Mouse (Mus musculus): ENCODE data around the gene Shld1. TPM values are rescaled to one million over a fixed set of nuclear protein-coding genes. Genes with fewer than 3 reads are reported as not detected.

Shld1 gene
- polyA plus RNA-seq, 1 experiment from 2014 or later, result 14.2 TPM

- Histone ChIP-seq H3K4me2 (replicated peaks) (no peak overlapping the region), H3K27ac (no peak overlapping the region), H3K9me3 (no peaks in the 10 kb centered on the region), H3K4me3 (replicated peaks) (no peak overlapping the region), H3K9ac (no peak overlapping the region), H3K27me3 (replicated peaks) (no peaks in the 10 kb centered on the region), H3K4me1 (replicated peaks) (0 out of 2 replicates have a peak, but pooled peaks cover 3% of the 10 kb centered on the region), H3K36me3 (no peaks in the 10 kb centered on the region)
- WGBS, result 71% methylated on average over 9 of the region's 9 CpGs
- peak; percentile 83 for ATAC-seq
Observed at GRCm38 (mm10) chr2:132695358-132696093, 8.8 kb downstream of the Shld1 start.

- Histone ChIP-seq H3K9me3 (no peaks in the 10 kb centered on the region), H3K4me1 (replicated peaks) (0 out of 2 replicates have a peak, but pooled peaks cover 3% of the 10 kb centered on the region), H3K9ac (no peak overlapping the region), H3K36me3 (no peaks in the 10 kb centered on the region), H3K4me3 (replicated peaks) (no peak overlapping the region), H3K27me3 (replicated peaks) (no peaks in the 10 kb centered on the region), H3K4me2 (replicated peaks) (no peak overlapping the region), H3K27ac (no peak overlapping the region)
- WGBS, result 82% methylated on average over 5 of the region's 5 CpGs
- no peak for ATAC-seq
Observed at GRCm38 (mm10) chr2:132696519-132696918, 9.8 kb downstream of the Shld1 start.

- Histone ChIP-seq H3K4me3 (replicated peaks) (no peak overlapping the region), H3K27ac (no peak overlapping the region), H3K4me1 (replicated peaks) (0 out of 2 replicates have a peak, but pooled peaks cover 3% of the 10 kb centered on the region), H3K9ac (no peak overlapping the region), H3K9me3 (no peaks in the 10 kb centered on the region), H3K4me2 (replicated peaks) (no peak overlapping the region), H3K36me3 (no peaks in the 10 kb centered on the region), H3K27me3 (replicated peaks) (no peaks in the 10 kb centered on the region)
- ATAC-seq, result 0 out of 2 replicates have a peak, but pooled peaks have one; percentile 26
- WGBS, result 72% methylated on average over 5 of the region's 5 CpGs
Observed at GRCm38 (mm10) chr2:132697256-132697655, 10.5 kb downstream of the Shld1 start.

GRCm38 (mm10) chr2:132697695-132698094 is 11.0 kb downstream of the Shld1 start:
- no peaks in the 10 kb centered on the region for H3K27me3 ChIP-seq (replicated peaks)
- H3K4me1 ChIP-seq (replicated peaks), result 0 out of 2 replicates have a peak, but pooled peaks cover 3% of the 10 kb centered on the region
- no peak for ATAC-seq
- H3K9me3 ChIP-seq, result no peaks in the 10 kb centered on the region
- no peak overlapping the region for H3K4me3 ChIP-seq (replicated peaks)
- 45% methylated on average over 7 of the region's 7 CpGs for WGBS
- no peak overlapping the region for H3K27ac ChIP-seq
- no peak overlapping the region for H3K9ac ChIP-seq
- H3K4me2 ChIP-seq (replicated peaks), result no peak overlapping the region
- H3K36me3 ChIP-seq, result no peaks in the 10 kb centered on the region

- 45% methylated on average over 6 of the region's 6 CpGs for WGBS
- ATAC-seq, result peak; percentile 79
Observed at GRCm38 (mm10) chr2:132698420-132698819, 11.7 kb downstream of the Shld1 start.

GRCm38 (mm10) chr2:132700921-132701320 is 14.2 kb downstream of the Shld1 start:
- Histone ChIP-seq H3K27ac (no peak overlapping the region), H3K36me3 (no peaks in the 10 kb centered on the region), H3K9ac (no peak overlapping the region), H3K9me3 (no peaks in the 10 kb centered on the region), H3K4me1 (replicated peaks) (0 out of 2 replicates have a peak, but pooled peaks cover 3% of the 10 kb centered on the region), H3K27me3 (replicated peaks) (no peaks in the 10 kb centered on the region), H3K4me2 (replicated peaks) (no peak overlapping the region), H3K4me3 (replicated peaks) (no peak overlapping the region)
- 95% methylated on average over 4 of the region's 4 CpGs for WGBS
- no peak for ATAC-seq

More at GRCm38 (mm10) chr2:132698420-132698819, 11.7 kb downstream of the Shld1 start:
- Histone ChIP-seq H3K9ac (no peak overlapping the region), H3K36me3 (no peaks in the 10 kb centered on the region), H3K27me3 (replicated peaks) (no peaks in the 10 kb centered on the region), H3K27ac (no peak overlapping the region), H3K4me1 (replicated peaks) (0 out of 2 replicates have a peak, but pooled peaks cover 3% of the 10 kb centered on the region), H3K4me2 (replicated peaks) (no peak overlapping the region), H3K9me3 (no peaks in the 10 kb centered on the region), H3K4me3 (replicated peaks) (no peak overlapping the region)

- peak; percentile 41; the same call in 1 of the 2 replicates for ATAC-seq
- Histone ChIP-seq H3K9me3 (no peaks in the 10 kb centered on the region), H3K4me2 (replicated peaks) (no peak overlapping the region), H3K4me1 (replicated peaks) (0 out of 2 replicates have a peak, but pooled peaks cover 3% of the 10 kb centered on the region), H3K36me3 (no peaks in the 10 kb centered on the region), H3K4me3 (replicated peaks) (no peak overlapping the region), H3K9ac (no peak overlapping the region), H3K27me3 (replicated peaks) (no peaks in the 10 kb centered on the region), H3K27ac (no peak overlapping the region)
- 18% methylated on average over 7 of the region's 7 CpGs for WGBS
Observed at GRCm38 (mm10) chr2:132701451-132701886, 14.7 kb downstream of the Shld1 start.

- Histone ChIP-seq H3K27me3 (replicated peaks) (no peaks in the 10 kb centered on the region), H3K4me3 (replicated peaks) (no peak overlapping the region), H3K4me2 (replicated peaks) (no peak overlapping the region), H3K27ac (no peak overlapping the region), H3K36me3 (no peaks in the 10 kb centered on the region), H3K9ac (no peak overlapping the region), H3K9me3 (no peaks in the 10 kb centered on the region), H3K4me1 (replicated peaks) (no peaks in the 10 kb centered on the region)
- no peak for ATAC-seq
- WGBS, result 77% methylated on average over 10 of the region's 10 CpGs
Observed at GRCm38 (mm10) chr2:132705251-132705992, 18.7 kb downstream of the Shld1 start.

- Histone ChIP-seq H3K9ac (no peak overlapping the region), H3K36me3 (peaks cover 2% of the 10 kb centered on the region; the same call in 1 of the 2 replicates), H3K9me3 (no peaks in the 10 kb centered on the region), H3K27me3 (replicated peaks) (no peaks in the 10 kb centered on the region), H3K27ac (no peak overlapping the region), H3K4me1 (replicated peaks) (no peaks in the 10 kb centered on the region), H3K4me3 (replicated peaks) (no peak overlapping the region), H3K4me2 (replicated peaks) (no peak overlapping the region)
- WGBS, result 80% methylated on average over 3 of the region's 3 CpGs
- ATAC-seq, result no peak
Observed at GRCm38 (mm10) chr2:132706309-132706708, 19.6 kb downstream of the Shld1 start.

GRCm38 (mm10) chr2:132710488-132710887 is 23.8 kb downstream of the Shld1 start:
- H3K4me3 ChIP-seq (replicated peaks), result no peak overlapping the region
- WGBS, result 76% methylated on average over 2 of the region's 2 CpGs

GRCm38 (mm10) chr2:132712061-132712460 is 25.3 kb downstream of the Shld1 start:
- Histone ChIP-seq H3K4me1 (replicated peaks) (no peaks in the 10 kb centered on the region), H3K27ac (no peak overlapping the region), H3K27me3 (replicated peaks) (no peaks in the 10 kb centered on the region), H3K9me3 (no peaks in the 10 kb centered on the region), H3K9ac (no peak overlapping the region), H3K4me3 (replicated peaks) (no peak overlapping the region), H3K4me2 (replicated peaks) (no peak overlapping the region), H3K36me3 (peaks cover 2% of the 10 kb centered on the region; the same call in 1 of the 2 replicates)
- 85% methylated on average over 8 of the region's 8 CpGs for WGBS
- ATAC-seq, result no peak

More at GRCm38 (mm10) chr2:132710488-132710887, 23.8 kb downstream of the Shld1 start:
- Histone ChIP-seq H3K36me3 (peaks cover 2% of the 10 kb centered on the region; the same call in 1 of the 2 replicates), H3K4me1 (replicated peaks) (no peaks in the 10 kb centered on the region), H3K4me2 (replicated peaks) (no peak overlapping the region), H3K9me3 (no peaks in the 10 kb centered on the region), H3K27ac (no peak overlapping the region), H3K27me3 (replicated peaks) (no peaks in the 10 kb centered on the region), H3K9ac (no peak overlapping the region)
- ATAC-seq, result no peak

- Histone ChIP-seq H3K36me3 (peaks cover 2% of the 10 kb centered on the region; the same call in 1 of the 2 replicates), H3K4me2 (replicated peaks) (no peak overlapping the region), H3K4me1 (replicated peaks) (no peaks in the 10 kb centered on the region), H3K27me3 (replicated peaks) (no peaks in the 10 kb centered on the region), H3K4me3 (replicated peaks) (no peak overlapping the region), H3K9me3 (no peaks in the 10 kb centered on the region), H3K9ac (no peak overlapping the region), H3K27ac (no peak overlapping the region)
- 87% methylated on average over 7 of the region's 7 CpGs for WGBS
- ATAC-seq, result no peak
Observed at GRCm38 (mm10) chr2:132714522-132714921, 27.8 kb downstream of the Shld1 start.
